Mouse (Mus musculus) limb, embryonic 15.5 days (tissue): ENCODE data around the gene Ip6k1. TPM values are rescaled to one million over a fixed set of nuclear protein-coding genes. Genes with fewer than 3 reads are reported as not detected.

Experiments used
- ATAC-seq: fragments of 200-750 bp; cut with Nextera tagmentation; 2 replicates; pipeline ENCODE4 v1.8.0; 2017; ENCODE audit warnings: low read depth, moderate TSS enrichment; ENCODE audit not compliant: insufficient number of reproducible peaks, low FRiP score, low TSS enrichment
- H3K27ac ChIP-seq: fragments of 300-500 bp; sonication (generic); 2 replicates; pipeline ENCODE4 v1.5.1; 2015; ENCODE audit warnings: moderate library complexity, mild to moderate bottlenecking, inconsistent platforms
- H3K27me3 ChIP-seq: fragments of 300-500 bp; sonication (generic); 2 replicates; pipeline ENCODE4 v1.6.1; 2015; ENCODE audit warnings: inconsistent platforms
- H3K36me3 ChIP-seq: fragments of 300-500 bp; sonication (generic); 2 replicates; pipeline ENCODE4 v1.6.1; 2015; ENCODE audit warnings: inconsistent platforms
- H3K4me1 ChIP-seq: fragments of 300-500 bp; sonication (generic); 2 replicates; pipeline ENCODE4 v1.6.1; 2015; ENCODE audit warnings: inconsistent platforms
- H3K4me2 ChIP-seq: fragments of 300-500 bp; sonication (generic); 2 replicates; pipeline ENCODE4 v1.6.1; 2015; ENCODE audit warnings: mild to moderate bottlenecking, inconsistent platforms
- H3K4me3 ChIP-seq: fragments of 300-500 bp; sonication (generic); 2 replicates; pipeline ENCODE4 v1.5.1; 2015; ENCODE audit warnings: mild to moderate bottlenecking, inconsistent platforms
- H3K9ac ChIP-seq: fragments of 300-500 bp; sonication (generic); 2 replicates; pipeline ENCODE4 v1.6.1; 2015; ENCODE audit warnings: inconsistent platforms
- H3K9me3 ChIP-seq: fragments of 300-500 bp; sonication (generic); 2 replicates; pipeline ENCODE4 v1.6.1; 2016; ENCODE audit warnings: inconsistent platforms
- WGBS: fragments of 180-500 bp; shearing (Covaris S2); methylation state at CpG from one replicate; pipeline ENCODE4 v1.1.7; 2015; 5-methylcytosine and 5-hydroxymethylcytosine counted together
- microRNA-seq: library from miRNA; unstranded; fragments of <30 nt; microRNA quantifications from one replicate; pipeline ENCODE4, GENCODE M21; 2016
- polyA plus RNA-seq: library from polyadenylated mRNA; unstranded; fragments of >200 nt; fragmentation: Nextera tagmentation; extraction: Ambion mirVana; gene quantifications from 2 replicates; pipeline ENCODE4 v1.2.1, GENCODE M21; 2015

The Ip6k1 gene
- polyA plus RNA-seq, 1 experiment from 2014 or later = 64.3 TPM

DNA sequence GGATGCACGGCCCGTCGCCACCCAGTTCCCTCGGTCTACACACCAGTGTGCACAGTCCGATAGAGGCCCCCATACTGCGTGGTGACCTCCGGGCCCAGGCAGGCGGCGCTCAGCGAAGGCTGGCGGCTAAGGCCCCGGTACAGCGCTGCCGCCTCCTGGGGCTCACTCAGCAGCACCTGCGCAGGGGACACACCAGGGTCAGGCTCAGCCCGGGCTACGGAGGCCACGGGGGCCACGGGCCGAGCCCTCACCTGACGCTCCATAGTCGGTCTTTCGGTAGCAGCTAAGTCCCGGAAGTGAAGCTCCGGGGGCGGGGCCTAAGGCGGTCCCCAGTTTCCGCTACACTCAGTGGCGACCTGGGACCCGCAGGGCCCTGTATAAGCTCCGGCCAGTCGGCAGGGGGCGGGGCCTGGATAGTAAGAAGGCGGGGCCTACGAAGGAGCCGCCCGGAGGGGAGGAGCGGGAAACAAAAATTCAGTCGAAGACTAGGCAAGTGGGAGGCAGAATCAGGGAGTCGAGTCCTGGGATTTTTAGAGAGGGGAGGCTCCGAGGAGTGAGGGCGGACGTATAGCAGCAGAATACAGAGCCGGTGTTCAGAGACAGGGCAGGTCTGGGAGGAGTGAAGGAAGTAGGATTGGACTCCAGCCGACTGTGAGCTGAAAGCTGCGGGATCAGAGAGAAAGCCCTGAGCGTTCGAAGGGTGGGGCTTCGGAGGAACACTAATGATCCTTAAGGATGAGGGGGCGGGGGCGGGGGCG is 92.1 kb downstream of the Ip6k1 start, which contains the start of gene Apeh:
TSS of gene Apeh (minus strand) at position 423 of the 758 bp plus-strand sequence.
- under 1% methylated on average over 52 of the region's 52 CpGs for WGBS
- peak within 1 kb of the TSS; percentile 86 for H3K27ac ChIP-seq
- peak; percentile 85 for ATAC-seq

DNA sequence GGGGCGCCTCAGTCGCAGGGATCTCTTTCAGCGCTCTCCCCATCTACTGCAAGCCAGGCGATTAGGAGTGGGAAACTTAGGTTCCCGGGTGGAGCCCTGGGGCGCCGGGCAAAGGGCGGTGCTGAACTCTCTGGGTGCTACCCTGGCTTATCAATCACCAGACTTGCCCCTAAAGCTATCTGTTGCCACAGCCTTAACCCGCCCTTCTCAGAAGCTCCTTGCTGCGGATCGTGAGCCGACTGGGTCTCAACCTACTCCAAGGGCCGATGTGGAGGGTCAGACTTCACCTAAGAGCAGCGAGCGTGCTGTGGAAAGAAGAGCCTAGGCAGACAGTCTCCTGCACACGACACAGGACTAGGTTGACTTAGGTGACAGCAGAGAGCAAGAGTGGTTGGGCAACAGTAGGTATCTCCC is 92.7 kb downstream of the Ip6k1 start:
- no peaks in the 10 kb centered on the region for H3K9me3 ChIP-seq
- no peaks in the 10 kb centered on the region for H3K27me3 ChIP-seq
- peak overlapping the region; percentile 51; the same call in 1 of the 2 replicates for H3K9ac ChIP-seq
- peak overlapping the region; percentile 86 for H3K27ac ChIP-seq
- WGBS = under 1% methylated on average over 16 of the region's 16 CpGs
- peaks cover 28% of the 10 kb centered on the region for H3K4me1 ChIP-seq
- H3K36me3 ChIP-seq = peaks cover 29% of the 10 kb centered on the region
- peak overlapping the region; percentile 98 for H3K4me2 ChIP-seq
- peak overlapping the region; percentile 66 for H3K4me3 ChIP-seq
- ATAC-seq = no peak

More for the DNA sequence above, 92.1 kb downstream of the Ip6k1 start, which contains the start of gene Apeh:
- Histone ChIP-seq H3K9ac (peak within 1 kb of the TSS; percentile 51), H3K4me2 (peak within 1 kb of the TSS; percentile 98), H3K27me3 (no peaks in the 10 kb centered on the region), H3K4me1 (peaks cover 28% of the 10 kb centered on the region), H3K9me3 (no peaks in the 10 kb centered on the region), H3K4me3 (peak within 1 kb of the TSS; percentile 66), H3K36me3 (peaks cover 36% of the 10 kb centered on the region)

DNA sequence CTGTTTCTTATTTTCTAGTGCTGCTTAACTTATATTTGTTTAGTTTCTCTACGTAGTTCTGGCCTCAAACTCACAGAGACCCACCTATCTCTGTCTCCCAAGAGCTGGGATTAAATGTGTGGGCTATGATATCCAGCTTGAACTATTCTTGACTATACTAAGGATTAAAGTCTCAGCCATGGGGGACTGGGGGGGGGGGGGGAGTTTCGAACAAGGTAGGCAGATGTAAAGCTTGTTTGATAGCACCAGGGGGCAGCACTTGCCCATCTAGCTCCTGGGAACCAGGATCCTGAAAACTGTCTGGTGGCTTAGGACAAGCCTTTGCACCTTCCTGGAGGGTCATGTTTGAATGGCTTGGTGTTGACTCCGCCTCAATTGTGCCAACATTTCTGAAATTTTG is 93.2 kb downstream of the Ip6k1 start:
- no peaks in the 10 kb centered on the region for H3K27me3 ChIP-seq
- H3K36me3 ChIP-seq = peaks cover 24% of the 10 kb centered on the region
- peak overlapping the region; percentile 66 for H3K4me3 ChIP-seq
- H3K27ac ChIP-seq = peak overlapping the region; percentile 86; the same call in 1 of the 2 replicates
- 10% methylated on average over 3 of the region's 3 CpGs for WGBS
- H3K9ac ChIP-seq = 0 out of 2 replicates have a peak overlapping the region, but pooled peaks have one; percentile 51
- H3K4me1 ChIP-seq = peaks cover 28% of the 10 kb centered on the region
- H3K9me3 ChIP-seq = no peaks in the 10 kb centered on the region
- ATAC-seq = no peak
- H3K4me2 ChIP-seq = peak overlapping the region; percentile 98

DNA sequence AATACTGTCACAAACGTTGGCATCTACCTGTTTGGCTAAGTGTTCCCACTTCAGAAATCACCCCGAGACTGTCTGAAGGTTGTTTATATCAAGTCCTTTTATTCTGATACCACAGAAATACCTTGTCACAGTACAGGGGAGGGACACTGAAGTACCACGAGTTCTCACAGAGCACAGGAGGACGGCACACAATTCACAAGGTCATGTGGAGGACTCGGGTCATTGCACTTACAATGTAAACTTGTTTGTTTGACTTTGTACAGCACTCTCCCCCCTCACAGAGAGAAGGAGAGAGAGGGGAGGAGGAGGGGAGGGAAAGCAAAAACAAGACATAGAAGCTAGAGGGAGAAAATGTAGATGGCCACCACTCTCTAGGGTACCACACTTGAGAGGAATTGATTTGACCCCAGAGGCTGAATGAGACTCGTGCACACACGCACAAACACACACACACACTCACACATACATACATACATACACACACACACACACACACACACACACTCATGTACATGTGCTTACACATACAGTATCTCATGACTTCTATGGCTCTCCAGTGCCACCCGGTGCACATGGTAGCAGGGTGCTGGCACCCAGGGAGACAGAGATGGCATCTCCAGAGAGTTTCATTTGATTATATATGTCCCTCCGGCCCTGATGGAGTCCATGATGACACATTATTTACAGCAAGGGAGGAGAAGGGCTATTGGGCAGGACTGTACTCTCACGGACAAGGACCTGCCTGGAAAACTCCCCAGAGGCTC is 93.8 kb downstream of the Ip6k1 start:
- Histone ChIP-seq H3K27me3 (no peaks in the 10 kb centered on the region), H3K4me1 (peaks cover 28% of the 10 kb centered on the region), H3K4me3 (no peak overlapping the region), H3K4me2 (no peak overlapping the region), H3K9me3 (no peaks in the 10 kb centered on the region), H3K36me3 (peaks cover 18% of the 10 kb centered on the region), H3K9ac (no peak overlapping the region), H3K27ac (no peak overlapping the region)
- ATAC-seq = no peak
- WGBS = 66% methylated on average over 10 of the region's 10 CpGs

Small RNA genes within 50 kb of the gene (microRNA-seq; reads per million reads assigned to microRNA genes)
- gene Mir7088 = not detected

Other genes starting within 250 kb of the Ip6k1 start
- gene Rbm5, start 231.5 kb upstream of the Ip6k1 start, polyA plus RNA-seq = 193 and 212 TPM in 2 replicates
- 71.7 and 72.2 TPM in 2 replicates for gene Rbm6, start 129.3 kb upstream of the Ip6k1 start, polyA plus RNA-seq
- gene Mon1a, start 114.3 kb upstream of the Ip6k1 start, polyA plus RNA-seq = 15.9 and 16.9 TPM in 2 replicates
- 7.0 and 10.3 TPM in 2 replicates for gene Mst1r, start 95.6 kb upstream of the Ip6k1 start, polyA plus RNA-seq
- not detected in 2 replicates for gene Actl11, start 74.0 kb upstream of the Ip6k1 start, polyA plus RNA-seq
- gene Camkv, start 66.8 kb upstream of the Ip6k1 start, polyA plus RNA-seq = 5.8 and 6.7 TPM in 2 replicates
- 16.1 and 19.5 TPM in 2 replicates for gene Traip, start 52.4 kb upstream of the Ip6k1 start, polyA plus RNA-seq
- 22.7 and 24.9 TPM in 2 replicates for gene Uba7, start 27.0 kb upstream of the Ip6k1 start, polyA plus RNA-seq
- gene Gm20661, start 19.4 kb upstream of the Ip6k1 start, polyA plus RNA-seq = 6.9 and 7.4 TPM in 2 replicates
- 97.7 and 99.9 TPM in 2 replicates for gene Inka1, start 16.6 kb upstream of the Ip6k1 start, polyA plus RNA-seq
- gene Cdhr4, start 10.0 kb upstream of the Ip6k1 start, polyA plus RNA-seq = 10.7 and 11.9 TPM in 2 replicates
- gene Gm20662, start 6.2 kb upstream of the Ip6k1 start, polyA plus RNA-seq = 0.10 and 0.51 TPM in 2 replicates
- gene Gmppb, start 46.7 kb downstream of the Ip6k1 start, polyA plus RNA-seq = 46.7 and 52.4 TPM in 2 replicates
- 4.4 and 4.7 TPM in 2 replicates for gene Amigo3, start 50.7 kb downstream of the Ip6k1 start, polyA plus RNA-seq
- gene Mst1, start 77.9 kb downstream of the Ip6k1 start, polyA plus RNA-seq = 2.2 and 3.5 TPM in 2 replicates
- gene Rnf123, start 80.8 kb downstream of the Ip6k1 start, polyA plus RNA-seq = 25.5 and 30.4 TPM in 2 replicates
- 41.8 and 45.4 TPM in 2 replicates for gene Apeh, start 92.1 kb downstream of the Ip6k1 start, polyA plus RNA-seq
- 0.76 and 0.82 TPM in 2 replicates for gene Bsn, start 187.9 kb downstream of the Ip6k1 start, polyA plus RNA-seq